Mouse (Mus musculus) neural tube, embryonic 13.5 days (tissue): ENCODE measurements around the gene Tmem123. TPM values are rescaled to one million over a fixed set of nuclear protein-coding genes. Genes with fewer than 3 reads are reported as not detected.
A peak's percentile ranks its signal among the peaks of the same experiment; 100 is the strongest.

ENCODE experiments used
- ATAC-seq: fragments of 200-750 bp; cut with Nextera tagmentation; 2 replicates; pipeline ENCODE4 v1.8.0; 2017; ENCODE audit warnings: low read depth, mild to moderate bottlenecking, moderate TSS enrichment, moderate library complexity
- H3K27ac ChIP-seq: fragments of 300-500 bp; sonication (generic); replicated peaks from 2 replicates; pipeline ENCODE4 v1.5.1; 2015; ENCODE audit warnings: moderate library complexity, mild to moderate bottlenecking, inconsistent platforms
- H3K27me3 ChIP-seq: fragments of 300-500 bp; sonication (generic); 2 replicates; pipeline ENCODE4 v1.6.1; 2015; ENCODE audit warnings: mild to moderate bottlenecking, inconsistent platforms
- H3K36me3 ChIP-seq: fragments of 300-500 bp; sonication (generic); 2 replicates; pipeline ENCODE4 v1.6.1; 2015; ENCODE audit warnings: mild to moderate bottlenecking, inconsistent platforms
- H3K4me1 ChIP-seq: fragments of 300-500 bp; sonication (generic); replicated peaks from 2 replicates; pipeline ENCODE4 v1.6.1; 2015; ENCODE audit warnings: inconsistent platforms
- H3K4me2 ChIP-seq: fragments of 300-500 bp; sonication (generic); 2 replicates; pipeline ENCODE4 v1.6.1; 2015; ENCODE audit warnings: inconsistent platforms, mild to moderate bottlenecking, moderate library complexity
- H3K4me3 ChIP-seq: fragments of 300-500 bp; sonication (generic); 2 replicates; pipeline ENCODE4 v1.5.1; 2015; ENCODE audit warnings: mild to moderate bottlenecking, inconsistent platforms
- H3K9ac ChIP-seq: fragments of 300-500 bp; sonication (generic); 2 replicates; pipeline ENCODE4 v1.6.1; 2015; ENCODE audit warnings: moderate library complexity, mild to moderate bottlenecking, inconsistent platforms
- H3K9me3 ChIP-seq: fragments of 300-500 bp; sonication (generic); 2 replicates; pipeline ENCODE4 v1.6.1; 2016; ENCODE audit warnings: inconsistent platforms
- WGBS: fragments of 180-500 bp; shearing (Covaris S2); methylation state at CpG from one replicate; pipeline ENCODE4 v1.1.7; 2015; 5-methylcytosine and 5-hydroxymethylcytosine counted together
- polyA plus RNA-seq: library from polyadenylated mRNA; unstranded; fragments of >200 nt; fragmentation: Nextera tagmentation; extraction: Ambion mirVana; gene quantifications from 2 replicates; pipeline ENCODE4 v1.2.1, GENCODE M21; 2015

Tmem123 gene
- polyA plus RNA-seq, 1 experiment from 2014 or later = 30.4 TPM

DNA sequence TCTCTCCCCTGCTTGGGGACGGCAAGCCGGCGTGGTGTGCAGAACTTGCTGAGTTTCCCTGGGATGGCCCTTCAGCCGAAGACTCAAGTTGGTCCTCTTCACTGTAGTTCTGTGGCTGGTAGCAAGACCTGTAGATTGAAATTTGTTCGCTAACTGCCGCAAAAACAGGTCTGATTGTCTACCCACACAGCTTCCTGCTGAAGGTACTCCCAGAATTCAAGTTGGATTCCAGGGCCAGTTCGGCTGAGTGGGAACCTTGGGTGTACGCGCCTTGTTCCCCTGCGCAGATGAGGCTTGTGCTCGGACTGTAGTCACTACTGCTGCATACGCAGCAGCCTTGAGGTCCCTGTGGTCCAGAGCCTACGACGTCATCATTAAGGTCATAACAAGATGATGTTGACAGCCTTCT is 626 bp downstream of the Tmem123 start:
- Histone ChIP-seq H3K27ac (peak overlapping the region; percentile 57), H3K27me3 (peaks cover 19% of the 10 kb centered on the region), H3K4me3 (peak overlapping the region; percentile 75), H3K9ac (peak overlapping the region; percentile 78), H3K4me2 (peak overlapping the region; percentile 83), H3K4me1 (peaks cover 31% of the 10 kb centered on the region), H3K36me3 (no peaks in the 10 kb centered on the region), H3K9me3 (no peaks in the 10 kb centered on the region)
- under 1% methylated on average over 14 of the region's 14 CpGs for WGBS
- ATAC-seq = peak; percentile 55

DNA sequence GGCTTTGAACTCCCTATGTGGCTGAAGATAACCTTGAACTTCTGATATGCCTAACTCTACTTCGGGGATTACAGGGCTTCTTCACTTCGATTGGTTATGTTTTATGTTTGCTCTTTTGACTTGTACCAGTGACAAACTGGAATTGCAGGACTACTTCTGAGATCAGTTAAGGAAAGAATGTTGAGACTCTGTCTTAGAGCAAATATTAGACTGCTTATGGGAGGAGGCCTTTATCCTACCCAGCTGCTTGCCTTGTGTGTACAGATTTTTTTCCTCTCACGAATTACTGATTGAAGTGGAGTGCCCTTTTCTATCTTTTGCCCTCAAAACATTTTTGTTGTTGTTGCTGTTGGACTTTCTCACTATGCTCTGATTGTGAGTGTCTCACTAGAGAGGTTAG is 1.4 kb downstream of the Tmem123 start:
- H3K4me1 ChIP-seq = peaks cover 31% of the 10 kb centered on the region
- peaks cover 19% of the 10 kb centered on the region for H3K27me3 ChIP-seq
- peaks cover 7% of the 10 kb centered on the region; the same call in 1 of the 2 replicates for H3K36me3 ChIP-seq
- WGBS = 72% methylated on average over 3 of the region's 3 CpGs
- H3K9me3 ChIP-seq = no peaks in the 10 kb centered on the region
- H3K4me2 ChIP-seq = peak overlapping the region; percentile 83
- no peak overlapping the region for H3K9ac ChIP-seq
- ATAC-seq = no peak
- H3K4me3 ChIP-seq = peak overlapping the region; percentile 75
- no peak overlapping the region for H3K27ac ChIP-seq

DNA sequence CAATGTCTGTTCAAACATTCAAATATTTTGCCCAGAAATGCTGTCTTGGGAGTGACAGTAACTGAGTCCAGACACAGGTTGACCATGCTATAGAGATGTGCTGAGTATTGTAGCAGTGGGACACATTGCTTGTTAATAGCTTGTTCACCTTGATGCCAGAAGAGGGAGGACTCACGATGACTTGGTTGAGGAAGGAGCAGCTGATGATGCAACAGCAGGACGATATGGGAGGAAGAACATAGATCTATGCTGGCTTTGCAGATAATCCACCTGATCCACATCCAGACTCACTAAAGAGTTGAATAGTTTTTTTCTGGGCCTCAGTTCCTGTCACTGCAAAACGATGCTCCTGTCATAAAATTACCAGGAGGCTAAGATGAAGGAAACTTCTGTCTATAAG is 2.7 kb downstream of the Tmem123 start:
- Histone ChIP-seq H3K36me3 (peaks cover 11% of the 10 kb centered on the region; the same call in 1 of the 2 replicates), H3K27me3 (peaks cover 16% of the 10 kb centered on the region), H3K4me3 (no peak overlapping the region), H3K9ac (no peak overlapping the region), H3K9me3 (no peaks in the 10 kb centered on the region), H3K4me1 (peaks cover 31% of the 10 kb centered on the region), H3K27ac (no peak overlapping the region), H3K4me2 (no peak overlapping the region)
- 72% methylated on average over 3 of the region's 3 CpGs for WGBS
- no peak for ATAC-seq

DNA sequence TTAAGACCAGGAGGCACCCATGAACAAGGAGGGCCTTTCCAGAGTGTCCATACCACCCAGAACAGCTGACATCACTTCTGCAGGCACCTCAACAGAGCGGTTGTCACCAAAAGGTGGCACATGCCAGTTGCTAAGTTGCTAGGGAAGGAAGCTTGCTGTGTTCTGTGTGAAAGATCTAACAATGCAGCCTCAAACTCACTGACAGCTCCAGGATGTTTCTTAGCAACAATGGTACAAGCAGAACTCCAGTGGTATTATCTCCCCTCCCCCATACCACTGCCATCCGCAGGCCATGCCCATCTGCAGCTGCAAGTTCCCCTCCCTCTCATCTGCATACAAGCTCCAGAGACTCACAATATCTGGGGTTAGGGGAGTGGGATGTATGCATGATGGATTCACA is 3.7 kb downstream of the Tmem123 start:
- no peaks in the 10 kb centered on the region for H3K9me3 ChIP-seq
- 21% methylated on average over 2 of the region's 2 CpGs for WGBS
- H3K27me3 ChIP-seq = peaks cover 7% of the 10 kb centered on the region
- ATAC-seq = no peak
- no peak overlapping the region for H3K4me2 ChIP-seq
- H3K4me3 ChIP-seq = no peak overlapping the region
- H3K36me3 ChIP-seq = peaks cover 11% of the 10 kb centered on the region; the same call in 1 of the 2 replicates
- H3K9ac ChIP-seq = no peak overlapping the region
- peaks cover 31% of the 10 kb centered on the region for H3K4me1 ChIP-seq
- H3K27ac ChIP-seq = no peak overlapping the region

DNA sequence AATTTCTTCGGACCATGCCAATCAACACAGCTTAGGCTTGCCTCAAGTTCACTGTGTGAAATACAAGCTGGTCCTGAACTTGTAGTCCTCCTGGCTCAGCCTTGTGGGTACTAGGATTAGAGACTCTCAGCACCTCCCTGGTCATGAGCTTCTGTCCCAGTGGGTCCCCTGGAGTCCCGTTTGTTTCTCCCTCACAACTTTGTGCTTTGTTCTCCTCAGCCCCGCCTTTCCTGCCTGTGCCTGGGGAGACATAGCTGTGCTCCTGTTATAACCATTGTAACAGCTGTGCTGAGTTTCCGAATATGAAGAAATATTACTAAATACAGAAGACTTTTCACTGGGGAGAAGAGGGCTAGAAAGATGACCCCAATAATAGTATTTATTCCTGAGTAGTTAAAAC is 5.2 kb downstream of the Tmem123 start:
- no peak for ATAC-seq
- H3K4me3 ChIP-seq = no peak overlapping the region
- H3K4me1 ChIP-seq = peaks cover 27% of the 10 kb centered on the region
- H3K36me3 ChIP-seq = peaks cover 18% of the 10 kb centered on the region
- H3K27ac ChIP-seq = no peak overlapping the region
- H3K4me2 ChIP-seq = no peak overlapping the region
- H3K9ac ChIP-seq = no peak overlapping the region
- H3K9me3 ChIP-seq = no peaks in the 10 kb centered on the region
- WGBS = 63% methylated on average over 4 of the region's 4 CpGs
- H3K27me3 ChIP-seq = no peaks in the 10 kb centered on the region

DNA sequence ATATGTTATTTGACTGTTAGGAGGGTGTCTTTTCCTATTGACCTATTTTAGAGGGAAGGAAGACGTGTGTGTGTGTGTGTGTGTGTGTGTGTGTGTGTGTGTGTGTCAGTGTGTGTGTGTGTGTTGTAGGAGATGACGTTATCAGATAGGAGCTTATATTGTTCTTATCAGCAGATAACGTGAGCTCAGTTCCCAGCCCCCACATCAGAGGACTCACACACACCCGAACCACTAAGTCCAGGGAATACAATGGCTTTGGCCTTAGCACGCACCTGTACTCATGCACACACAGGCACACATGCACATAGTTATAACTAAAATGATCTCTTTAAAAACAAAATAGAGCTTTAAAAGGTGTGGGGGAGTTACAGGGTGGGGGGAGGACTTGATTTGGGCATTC is 5.7 kb downstream of the Tmem123 start:
- Histone ChIP-seq H3K4me2 (no peak overlapping the region), H3K9me3 (no peaks in the 10 kb centered on the region), H3K4me1 (peaks cover 24% of the 10 kb centered on the region), H3K9ac (no peak overlapping the region), H3K27me3 (no peaks in the 10 kb centered on the region), H3K27ac (no peak overlapping the region), H3K4me3 (no peak overlapping the region), H3K36me3 (peaks cover 18% of the 10 kb centered on the region)
- ATAC-seq = no peak
- 92% methylated on average over 5 of the region's 5 CpGs for WGBS

DNA sequence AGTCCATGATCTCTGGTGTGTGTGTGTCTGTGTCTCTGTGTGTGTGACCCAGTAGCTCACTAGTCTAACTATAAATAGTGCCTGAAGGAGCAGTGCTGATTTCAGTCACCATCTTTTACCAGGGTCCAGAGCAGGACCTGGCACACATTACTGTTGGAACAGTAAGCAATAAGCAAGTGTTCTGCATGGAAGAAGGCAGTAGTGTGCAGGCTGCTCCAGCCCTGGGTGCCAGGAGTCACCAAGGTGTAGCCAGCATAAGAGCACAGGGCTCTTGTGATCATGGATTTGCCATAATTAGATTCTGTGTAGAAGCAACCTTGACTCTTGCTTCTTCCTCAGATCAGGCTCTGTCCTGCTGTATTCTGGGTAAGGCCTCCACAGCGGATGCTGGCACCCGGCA is 8.5 kb downstream of the Tmem123 start:
- WGBS = 95% methylated on average over 2 of the region's 2 CpGs
- no peak overlapping the region for H3K4me3 ChIP-seq
- H3K27me3 ChIP-seq = no peaks in the 10 kb centered on the region
- no peak for ATAC-seq
- H3K27ac ChIP-seq = no peak overlapping the region
- no peak overlapping the region for H3K9ac ChIP-seq
- H3K4me2 ChIP-seq = no peak overlapping the region
- peaks cover 8% of the 10 kb centered on the region for H3K4me1 ChIP-seq
- peaks cover 18% of the 10 kb centered on the region for H3K36me3 ChIP-seq
- no peaks in the 10 kb centered on the region for H3K9me3 ChIP-seq

DNA sequence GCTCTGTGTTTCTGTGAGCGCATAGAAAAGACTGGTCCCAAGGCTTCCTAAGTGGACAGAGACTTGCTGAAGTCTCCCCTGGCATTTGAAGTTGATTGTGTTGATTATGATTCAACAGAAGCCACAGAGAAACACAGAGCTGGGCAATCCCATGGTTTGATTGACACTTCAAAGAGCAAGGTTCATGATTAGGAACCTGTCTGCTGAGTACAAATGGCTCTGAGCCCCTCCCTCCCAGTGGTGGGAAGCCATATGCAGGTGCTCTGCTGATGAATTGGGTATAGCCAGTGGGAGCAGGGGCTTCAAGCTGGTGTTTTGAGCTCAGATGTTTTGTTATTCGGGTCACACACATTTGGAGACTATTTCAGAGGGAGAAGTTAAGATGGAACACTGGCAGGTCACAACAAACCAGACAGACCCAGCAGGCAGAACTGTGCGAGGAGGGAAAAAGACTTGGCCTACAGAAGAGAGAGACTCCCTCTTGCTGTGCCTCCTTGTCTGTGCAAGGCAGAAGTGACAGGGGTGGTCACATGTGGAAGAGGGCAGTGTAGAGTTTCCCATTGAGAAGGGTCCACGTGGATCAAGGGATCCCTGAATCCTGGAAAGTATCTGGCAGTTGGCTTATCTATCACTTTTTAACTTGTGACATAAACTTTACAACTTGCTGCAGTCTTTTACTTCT is 9.1 kb downstream of the Tmem123 start:
- Histone ChIP-seq H3K4me2 (no peak overlapping the region), H3K4me3 (no peak overlapping the region), H3K4me1 (peaks cover 2% of the 10 kb centered on the region), H3K27me3 (no peaks in the 10 kb centered on the region), H3K27ac (no peak overlapping the region), H3K36me3 (peaks cover 18% of the 10 kb centered on the region), H3K9ac (no peak overlapping the region), H3K9me3 (no peaks in the 10 kb centered on the region)
- 81% methylated on average over 4 of the region's 4 CpGs for WGBS
- no peak for ATAC-seq

DNA sequence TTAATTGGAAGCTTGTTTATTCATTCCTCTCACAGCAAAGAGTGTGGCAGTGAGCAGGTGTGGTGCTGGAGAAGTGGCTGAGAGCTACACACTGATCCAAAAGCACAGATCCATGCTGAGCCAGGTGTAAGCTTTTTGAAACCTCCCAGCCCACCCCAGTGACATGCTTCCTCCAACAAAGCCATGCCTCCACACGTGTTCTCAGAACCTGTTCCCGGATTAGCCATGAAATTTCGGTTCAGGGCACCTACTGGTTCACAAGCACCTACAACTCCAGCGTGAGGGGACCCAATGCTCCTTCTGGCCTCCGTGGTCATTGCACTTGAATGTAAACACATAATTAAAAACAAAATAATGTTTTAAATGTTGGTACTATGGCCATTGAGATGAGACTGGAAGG is 9.8 kb downstream of the Tmem123 start:
- 95% methylated on average over 5 of the region's 5 CpGs for WGBS
- Histone ChIP-seq H3K4me1 (no peaks in the 10 kb centered on the region), H3K4me3 (no peak overlapping the region), H3K9me3 (no peaks in the 10 kb centered on the region), H3K27me3 (no peaks in the 10 kb centered on the region), H3K27ac (no peak overlapping the region), H3K36me3 (peaks cover 18% of the 10 kb centered on the region), H3K9ac (no peak overlapping the region), H3K4me2 (no peak overlapping the region)
- ATAC-seq = no peak

DNA sequence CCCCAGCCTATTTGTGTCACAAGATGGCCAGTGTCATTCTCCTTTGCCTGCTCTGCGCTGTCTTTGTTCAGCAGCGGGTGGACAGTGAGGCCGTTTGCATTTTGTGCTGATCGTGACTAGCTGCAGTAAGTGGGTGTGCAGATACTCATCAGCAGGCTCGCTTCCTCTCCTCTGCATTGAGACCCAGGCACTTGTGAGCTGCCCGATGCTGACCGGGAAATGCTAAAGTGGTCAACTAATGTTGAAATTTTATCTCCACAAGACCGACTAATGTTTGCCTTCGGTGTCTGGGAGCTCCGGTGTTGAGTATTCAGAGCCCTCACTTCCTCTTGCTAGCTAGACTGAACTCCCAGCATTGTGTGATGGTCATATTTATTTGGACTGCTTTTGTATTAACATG is 10.7 kb downstream of the Tmem123 start:
- ATAC-seq = no peak
- H3K4me1 ChIP-seq = no peaks in the 10 kb centered on the region
- no peak overlapping the region for H3K4me3 ChIP-seq
- peaks cover 18% of the 10 kb centered on the region for H3K36me3 ChIP-seq
- H3K9me3 ChIP-seq = no peaks in the 10 kb centered on the region
- H3K4me2 ChIP-seq = no peak overlapping the region
- no peak overlapping the region for H3K9ac ChIP-seq
- 93% methylated on average over 10 of the region's 10 CpGs for WGBS
- no peaks in the 10 kb centered on the region for H3K27me3 ChIP-seq
- H3K27ac ChIP-seq = no peak overlapping the region

DNA sequence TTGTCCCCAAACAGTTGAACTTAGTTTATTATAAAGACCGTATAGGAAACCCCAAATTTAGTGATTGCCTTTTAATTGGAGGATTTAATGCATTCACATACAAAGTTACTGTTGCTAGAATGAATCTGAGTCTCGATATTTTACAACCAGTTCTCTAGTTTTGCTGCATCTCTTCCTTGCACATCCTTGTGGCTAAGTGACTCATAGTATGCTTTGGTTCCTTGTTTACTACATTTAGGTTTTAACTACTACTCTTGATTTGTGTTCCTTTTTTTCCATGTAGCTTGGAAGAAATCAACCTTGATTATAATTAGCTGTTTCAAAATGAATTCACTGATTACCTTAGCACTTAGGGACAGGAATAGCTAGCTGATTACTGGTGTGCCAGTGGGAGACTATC is 11.2 kb downstream of the Tmem123 start:
- Histone ChIP-seq H3K9ac (no peak overlapping the region), H3K27me3 (no peaks in the 10 kb centered on the region), H3K36me3 (peaks cover 13% of the 10 kb centered on the region), H3K4me2 (no peak overlapping the region), H3K9me3 (no peaks in the 10 kb centered on the region), H3K4me3 (no peak overlapping the region), H3K4me1 (no peaks in the 10 kb centered on the region), H3K27ac (no peak overlapping the region)
- no peak for ATAC-seq
- 93% methylated on average over 2 of the region's 2 CpGs for WGBS

DNA sequence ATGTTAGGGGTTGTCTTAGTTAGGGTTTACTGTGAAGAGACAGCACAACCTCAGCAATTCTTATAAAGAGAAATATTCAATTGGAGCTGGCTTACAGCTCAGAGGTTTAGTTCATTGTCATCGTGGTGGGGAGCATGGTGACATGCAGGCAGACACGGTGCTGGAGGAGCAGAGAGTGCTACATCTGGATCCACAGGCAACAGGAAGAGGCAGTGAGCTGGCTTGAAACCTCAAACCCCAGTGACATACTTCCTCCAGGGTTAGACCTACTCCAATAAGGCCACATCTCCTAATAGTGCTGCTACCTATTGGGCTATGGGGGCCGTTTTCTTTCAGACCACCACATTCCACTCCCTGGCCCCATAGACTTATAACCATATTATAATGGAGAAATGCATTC is 12.1 kb downstream of the Tmem123 start:
- Histone ChIP-seq H3K27ac (no peak overlapping the region), H3K9me3 (no peaks in the 10 kb centered on the region), H3K9ac (no peak overlapping the region), H3K4me1 (no peaks in the 10 kb centered on the region), H3K36me3 (peaks cover 7% of the 10 kb centered on the region; the same call in 1 of the 2 replicates), H3K4me2 (no peak overlapping the region), H3K27me3 (no peaks in the 10 kb centered on the region), H3K4me3 (no peak overlapping the region)
- 92% methylated on average over 3 of the region's 3 CpGs for WGBS
- ATAC-seq = no peak

DNA sequence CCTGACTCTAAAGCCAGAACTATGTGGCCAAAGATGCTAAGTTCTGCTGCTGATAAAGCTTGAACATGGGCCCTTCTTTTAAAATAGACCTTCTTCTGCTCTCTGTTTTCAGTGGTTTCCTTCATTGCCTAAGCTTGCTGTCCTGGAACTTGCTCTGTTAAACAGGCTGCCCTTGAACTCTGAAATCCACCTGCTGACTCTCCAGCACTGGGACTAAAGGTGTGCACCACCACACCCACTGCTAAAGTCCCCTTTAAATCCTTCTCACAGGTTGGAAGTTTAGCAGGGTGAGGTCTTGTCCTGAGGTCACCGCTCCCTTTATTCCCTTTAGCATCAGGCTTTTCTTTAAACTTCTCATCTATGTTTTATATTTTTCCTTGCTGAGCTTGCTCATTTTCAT is 13.1 kb downstream of the Tmem123 start:
- no peaks in the 10 kb centered on the region for H3K4me1 ChIP-seq
- 100% methylated on average over 1 of the region's 1 CpGs for WGBS
- no peak overlapping the region for H3K4me3 ChIP-seq
- no peaks in the 10 kb centered on the region for H3K9me3 ChIP-seq
- no peak overlapping the region for H3K9ac ChIP-seq
- H3K27ac ChIP-seq = no peak overlapping the region
- H3K4me2 ChIP-seq = no peak overlapping the region
- ATAC-seq = no peak
- H3K36me3 ChIP-seq = peaks cover 7% of the 10 kb centered on the region; the same call in 1 of the 2 replicates
- no peaks in the 10 kb centered on the region for H3K27me3 ChIP-seq
